Mouse (Mus musculus) kidney, postnatal 4 days (tissue): ENCODE data around the gene Nenf.
A peak's percentile ranks its signal among the peaks of the same experiment; 100 is the strongest.

ENCODE experiments used
- DNase-seq, 2 experiments: peaks; one replicate each; pipeline ENCODE4 v3.0.0; 2021; ENCODE audit warnings: mixed read lengths in 2 of 2

Nenf gene

GRCm38 (mm10) chr1:191281171-191281570, 36.8 kb downstream of the Nenf start:
- no peak for DNase-seq

GRCm38 (mm10) chr1:191278324-191278723, 39.7 kb downstream of the Nenf start:
- no peak for DNase-seq

DNA sequence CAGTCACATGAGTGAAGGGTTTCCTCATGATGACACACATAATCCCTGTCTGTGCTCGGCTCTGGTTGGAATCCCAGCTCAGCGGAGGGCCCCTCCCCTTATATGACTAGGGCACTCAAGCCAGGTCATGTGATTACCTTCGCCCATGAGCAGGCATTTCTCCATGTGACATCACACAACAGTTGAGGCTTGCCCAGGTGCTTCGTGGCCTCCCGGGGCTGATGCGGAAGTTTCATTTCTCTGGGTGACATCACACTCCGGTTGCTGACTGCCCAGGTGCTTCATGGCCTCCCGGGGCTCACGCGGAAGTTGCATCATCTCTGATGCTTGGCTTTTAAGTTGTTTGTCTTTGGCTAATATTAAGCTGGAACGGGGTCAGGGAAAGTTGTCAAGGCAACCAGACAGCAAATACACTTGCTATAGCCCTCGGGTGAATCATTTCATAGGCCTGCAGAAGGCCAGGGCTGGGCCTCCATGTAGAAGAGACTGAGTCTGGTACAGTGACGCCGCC, 40.4 kb downstream of the Nenf start:
- peak; percentile 28 to 62 for DNase-seq

DNA sequence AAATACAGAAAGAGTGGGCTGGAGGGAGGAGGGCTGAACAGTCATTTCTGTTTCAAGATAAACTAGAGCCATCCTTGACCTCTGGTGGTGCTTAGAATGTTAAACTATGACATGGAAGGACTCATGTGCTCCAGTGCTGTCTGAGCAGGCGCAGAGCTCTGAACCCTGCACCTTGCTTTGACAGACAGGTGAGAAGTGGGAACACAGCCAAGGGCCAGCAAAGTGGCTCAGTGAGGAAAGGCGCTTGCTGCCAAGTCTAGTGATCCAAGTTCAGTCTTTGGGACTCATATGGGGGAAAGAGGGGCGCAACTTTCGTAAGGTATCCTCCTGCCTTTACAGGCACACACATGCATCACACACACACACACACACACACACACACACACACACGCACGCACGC, 41.8 kb downstream of the Nenf start:
- DNase-seq, result no peak

- DNase-seq, result peak; percentile 89 to 91
These were observed 42.5 kb downstream of the Nenf start for GRCm38 (mm10) chr1:191275527-191275926.

DNA sequence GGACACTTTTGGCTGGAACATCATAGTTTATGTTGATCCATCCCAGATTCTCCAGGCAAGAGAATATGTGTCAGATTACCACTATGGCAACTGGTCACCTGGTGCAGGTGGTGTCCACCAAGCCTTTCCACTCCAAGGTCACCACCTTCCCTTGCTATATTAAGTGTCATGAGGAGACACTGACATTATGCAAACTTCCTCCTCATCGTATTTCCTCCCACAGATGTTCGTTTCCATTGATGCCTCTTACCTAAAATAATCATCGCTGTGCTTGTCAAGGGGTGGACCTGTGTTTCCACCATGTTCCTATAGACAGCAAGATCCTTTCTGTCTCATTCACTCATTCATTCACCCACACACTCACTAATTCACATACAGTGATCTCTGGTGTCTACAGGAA, 45.3 kb downstream of the Nenf start:
- DNase-seq, result no peak

DNA sequence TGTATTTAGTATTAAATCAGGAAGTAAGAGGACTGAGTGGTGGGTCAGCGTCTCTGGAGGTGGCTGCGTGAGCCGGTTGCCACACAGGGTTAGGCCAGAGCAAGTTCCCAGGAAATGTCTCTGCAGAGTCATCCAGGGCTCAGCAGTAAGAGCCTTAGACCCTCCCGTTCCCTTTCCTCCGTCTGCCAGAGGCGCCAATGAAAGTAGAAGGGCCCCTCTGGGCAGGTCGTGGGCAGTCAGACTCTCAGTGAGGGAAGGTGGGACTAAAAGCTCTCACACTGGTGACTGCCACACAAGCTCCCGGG, 48.4 kb downstream of the Nenf start:
- no peak for DNase-seq

GRCm38 (mm10) chr1:191268797-191269647, 49.0 kb downstream of the Nenf start:
- DNase-seq, result no peak

GRCm38 (mm10) chr1:191267856-191268255, 50.1 kb downstream of the Nenf start:
- peak; percentile 42 to 54 for DNase-seq

DNA sequence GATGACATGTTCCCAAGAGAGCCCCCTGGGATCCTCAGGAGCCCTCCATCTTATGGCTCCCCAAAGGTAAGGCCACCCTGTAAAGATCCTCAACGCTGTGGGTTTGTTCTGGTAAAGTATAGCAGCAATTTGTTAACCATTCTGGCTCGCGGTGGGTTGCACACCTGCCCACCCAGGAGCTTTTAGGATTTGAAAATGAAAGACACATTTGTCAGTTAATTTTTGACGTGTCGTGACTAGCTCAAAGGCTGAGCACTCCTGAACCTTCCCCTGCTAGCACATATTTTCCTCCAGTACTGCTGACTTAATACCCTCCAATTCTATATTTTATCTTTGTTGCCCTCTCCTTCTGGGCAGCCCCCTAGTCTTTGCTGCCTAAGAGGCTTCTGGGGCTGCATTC, 50.8 kb downstream of the Nenf start:
- DNase-seq, result no peak

DNA sequence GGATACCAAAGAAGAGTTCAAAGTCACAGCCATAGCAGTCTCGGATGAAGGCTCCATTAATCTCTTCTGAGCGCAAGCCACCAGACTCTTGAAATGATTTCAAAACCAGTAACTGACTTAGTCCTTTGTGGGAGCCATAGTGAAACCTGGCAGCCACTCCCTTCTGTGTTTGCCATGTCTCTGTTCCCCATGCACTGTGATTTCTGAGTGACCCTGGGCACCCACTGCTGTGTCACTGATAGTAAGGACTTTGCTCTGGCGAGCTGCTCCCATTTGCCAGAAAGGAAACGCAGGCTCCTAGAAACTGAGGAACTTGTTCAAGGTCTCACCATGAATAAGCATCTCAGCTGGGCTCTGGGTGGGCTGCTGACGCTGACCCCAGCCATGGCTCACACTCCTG, 54.5 kb downstream of the Nenf start:
- no peak for DNase-seq

DNA sequence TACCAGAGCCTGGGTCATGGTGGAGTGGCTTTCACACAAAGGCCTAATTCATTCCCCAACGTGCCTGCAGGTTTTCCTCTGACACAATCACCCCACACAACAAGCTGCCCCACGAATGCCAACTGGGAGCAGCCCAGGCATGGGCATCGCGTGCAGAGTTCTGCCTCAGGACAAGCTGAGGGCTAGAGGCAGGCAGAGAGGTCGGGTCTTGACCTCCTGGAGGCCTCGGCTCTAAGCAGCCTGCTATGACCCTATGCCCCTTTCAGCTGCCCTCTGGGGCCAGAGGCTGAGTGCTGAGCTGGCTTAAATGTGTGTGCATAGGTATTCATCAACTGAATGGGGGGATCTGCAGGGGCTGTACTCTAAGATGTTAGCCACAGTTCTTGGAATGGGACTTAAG, 56.1 kb downstream of the Nenf start:
- DNase-seq, result no peak

GRCm38 (mm10) chr1:191259661-191260060, 58.3 kb downstream of the Nenf start:
- DNase-seq, result no peak

DNA sequence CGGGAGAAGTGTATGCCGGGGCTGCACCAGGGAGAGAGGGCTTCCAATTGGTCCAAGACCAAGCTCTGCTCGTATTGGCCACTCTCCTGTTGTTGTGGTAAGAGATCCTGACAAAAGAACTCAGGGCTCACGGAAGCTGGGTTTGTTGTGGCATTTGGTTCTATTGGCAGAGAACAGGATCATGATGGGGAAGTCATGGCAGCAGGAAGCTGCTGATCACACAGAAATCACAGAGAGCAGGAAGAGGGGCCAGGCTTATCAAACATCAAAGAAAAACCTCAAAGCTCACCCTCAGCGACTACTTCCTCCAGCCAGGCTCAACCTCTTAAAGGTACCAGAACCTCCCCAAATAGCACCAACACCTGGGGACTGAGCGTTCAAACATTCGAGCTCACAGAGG, 58.9 kb downstream of the Nenf start:
- DNase-seq, result no peak

GRCm38 (mm10) chr1:191258521-191258920, 59.5 kb downstream of the Nenf start:
- no peak for DNase-seq

DNA sequence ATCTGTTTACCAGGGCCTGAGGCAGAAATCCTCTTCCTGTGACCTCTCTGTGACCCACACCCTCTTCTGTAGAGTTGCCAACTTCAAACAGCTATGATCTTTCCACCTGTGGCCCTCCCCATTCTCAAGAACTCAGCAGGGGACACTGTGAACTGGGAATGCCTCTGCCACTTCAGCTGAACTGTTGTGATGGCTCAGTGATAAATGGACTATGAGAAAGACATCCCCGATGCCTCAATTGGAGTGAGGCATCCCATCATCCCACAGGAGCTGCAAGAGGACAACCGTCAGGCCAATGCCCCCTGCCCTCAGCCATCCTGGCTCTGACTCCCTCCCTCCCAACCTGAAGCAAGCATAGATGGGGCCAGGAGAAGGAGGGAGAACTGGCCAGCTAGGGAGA, 60.0 kb downstream of the Nenf start:
- DNase-seq, result no peak

DNA sequence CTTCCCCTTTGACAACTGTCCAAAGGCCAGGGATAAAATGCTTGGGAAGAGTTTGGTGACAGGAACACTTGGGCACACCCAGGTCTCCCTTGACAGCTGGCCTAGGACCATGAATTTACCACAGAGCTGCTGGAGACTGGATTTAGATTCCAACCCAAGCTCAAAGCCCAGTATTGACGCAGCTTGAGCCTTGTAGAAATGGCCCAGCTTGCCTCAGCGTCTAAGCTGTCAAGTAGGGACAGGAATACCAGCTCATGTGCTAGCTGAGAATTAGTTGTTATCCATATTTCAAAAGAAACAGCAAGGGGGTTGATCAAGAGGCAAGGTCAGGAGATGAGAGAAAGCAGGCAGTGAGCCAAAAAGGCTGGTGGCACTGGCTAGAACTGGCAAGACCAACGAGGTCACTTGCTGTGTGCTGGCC, 60.6 kb downstream of the Nenf start:
- no peak for DNase-seq
